Mouse (Mus musculus): ENCODE results near the gene Myh9.

The Myh9 gene

DNA sequence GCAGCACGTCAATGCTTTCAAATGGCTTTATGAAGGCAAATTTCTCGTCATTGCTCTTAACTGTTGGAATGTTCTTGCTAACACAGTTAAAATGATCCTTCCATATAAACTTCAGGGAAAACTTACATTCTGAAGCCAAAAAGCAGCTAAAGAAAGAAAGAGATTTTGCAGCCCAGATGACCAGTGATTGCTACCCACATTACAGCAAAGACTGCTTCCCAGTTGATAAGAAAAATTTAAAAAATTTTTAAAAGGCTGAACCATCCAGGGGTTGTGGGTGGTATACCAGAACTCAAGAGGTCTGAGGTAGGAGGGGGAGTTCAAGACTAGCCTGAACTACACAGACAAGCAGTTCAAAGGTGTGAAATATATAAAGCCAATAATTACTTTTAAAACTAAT lies 1.1 kb upstream of the Myh9 start:
- DNase-seq (ENCODE audit: low spot score): no peak

DNA sequence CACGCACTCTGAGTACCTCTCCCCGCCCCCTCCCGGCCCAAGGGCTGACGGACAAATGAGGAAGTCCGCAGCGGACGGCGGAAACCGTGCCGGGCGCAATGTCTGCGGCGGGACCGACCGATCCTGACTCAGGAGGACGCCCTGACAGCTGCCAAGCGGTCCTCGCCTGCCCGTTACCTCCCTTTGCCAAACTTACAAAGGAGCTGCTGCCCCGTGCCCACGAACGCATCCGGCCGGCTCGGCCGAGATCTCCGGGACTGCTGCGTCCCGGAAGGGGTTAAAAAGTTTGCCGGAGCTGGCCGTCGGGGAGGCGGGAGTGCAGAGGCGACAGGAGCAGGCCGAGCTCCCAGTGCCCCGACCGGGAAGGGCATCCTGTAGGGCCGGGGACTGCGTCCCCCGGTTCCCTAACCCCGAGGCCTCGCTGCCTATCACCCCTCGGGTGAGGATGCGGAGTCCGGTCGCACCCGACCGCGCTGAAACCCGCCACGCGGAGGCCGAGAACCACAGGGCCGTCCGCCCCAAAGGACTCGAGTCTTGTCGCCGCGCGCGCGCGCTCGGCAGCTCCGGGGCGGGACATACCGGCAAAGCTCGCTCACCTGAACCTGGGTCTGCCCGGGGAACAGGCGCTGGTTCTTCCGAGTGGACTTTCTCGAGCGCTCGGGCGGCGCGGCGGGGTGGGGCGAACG lies 471 bp downstream of the Myh9 start:
- DNase-seq (ENCODE audit: low spot score): no peak

DNA sequence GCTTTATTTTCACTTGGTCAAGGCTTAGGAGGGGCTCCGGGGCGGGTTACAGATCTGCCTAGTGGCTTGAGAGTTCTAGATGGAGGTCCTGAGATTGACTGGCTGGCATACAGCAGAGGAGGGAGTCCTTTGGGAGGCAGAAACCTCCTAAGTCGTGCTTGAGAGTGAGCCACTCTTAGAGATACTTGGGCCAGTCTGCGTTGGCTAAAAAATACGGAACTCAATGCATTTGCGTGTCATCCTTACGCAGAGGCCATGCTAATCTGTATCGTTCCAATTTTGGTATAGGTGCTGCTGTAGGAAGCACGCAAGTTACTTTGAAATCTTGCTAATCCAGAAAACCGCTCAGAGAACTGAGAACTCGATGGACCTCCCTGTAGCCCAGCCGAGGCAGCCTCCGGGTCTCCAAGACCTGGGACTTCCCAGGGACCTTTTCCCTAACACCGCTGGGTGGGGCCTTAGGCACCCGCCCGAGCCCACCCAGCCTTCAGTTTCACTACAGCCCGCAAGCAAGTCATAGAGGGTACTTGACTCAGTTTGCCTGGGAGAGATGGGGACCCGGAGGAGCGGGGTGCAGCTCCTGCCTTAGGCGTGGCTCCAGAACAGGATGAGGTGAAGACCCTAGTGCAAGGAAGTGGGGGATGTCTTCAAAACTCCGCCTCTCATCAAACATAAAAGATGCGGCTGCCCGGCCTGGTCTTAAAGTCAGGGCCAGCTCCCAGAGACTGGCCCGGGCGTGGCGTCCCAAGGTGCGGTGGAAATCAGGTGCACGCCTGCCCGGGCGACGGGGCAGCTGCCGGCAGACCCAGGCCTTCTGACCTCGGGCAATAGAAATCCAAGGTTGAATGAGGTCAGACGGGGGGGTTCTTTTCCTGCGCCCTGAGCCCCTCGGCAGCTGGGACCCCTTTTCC lies 1.3 kb downstream of the Myh9 start:
- peak; percentile 75 for DNase-seq (ENCODE audit: low spot score)

DNA sequence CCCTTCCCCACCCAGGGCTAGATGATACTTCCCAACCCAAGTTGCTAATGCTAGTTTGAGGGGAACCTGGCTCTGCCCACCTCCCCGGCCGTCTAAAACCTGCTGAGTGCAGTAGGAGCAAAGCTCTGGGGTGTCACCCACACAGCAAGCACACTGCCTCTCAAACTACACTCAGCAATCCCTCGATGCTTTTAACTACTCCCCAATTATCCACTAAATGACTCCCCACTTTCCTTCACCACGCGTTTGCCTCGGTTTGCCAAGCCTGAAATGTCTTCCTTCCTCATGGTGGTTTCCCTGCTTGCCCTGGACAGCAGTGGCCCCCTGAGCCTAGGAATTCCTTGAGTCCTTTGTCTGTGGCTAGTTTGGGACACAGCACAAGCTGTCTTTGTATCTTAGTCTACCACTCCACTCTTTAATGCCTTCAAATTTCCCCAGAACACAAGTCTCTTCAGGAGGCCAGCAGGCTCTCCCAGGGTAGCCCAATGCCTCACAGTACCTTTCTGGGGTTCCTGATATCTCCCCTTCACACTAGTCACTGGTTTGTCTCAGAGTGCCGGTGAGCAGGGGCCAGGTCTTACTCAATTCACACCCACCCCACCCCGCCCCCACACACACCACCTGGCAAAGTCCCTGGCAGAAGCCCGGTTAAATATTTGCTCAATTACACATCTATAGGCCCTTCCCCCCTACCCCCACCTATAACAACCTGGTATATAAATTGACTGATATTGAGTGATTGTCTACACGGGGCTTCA lies 2.3 kb downstream of the Myh9 start:
- no peak for DNase-seq (ENCODE audit: low spot score)

DNA sequence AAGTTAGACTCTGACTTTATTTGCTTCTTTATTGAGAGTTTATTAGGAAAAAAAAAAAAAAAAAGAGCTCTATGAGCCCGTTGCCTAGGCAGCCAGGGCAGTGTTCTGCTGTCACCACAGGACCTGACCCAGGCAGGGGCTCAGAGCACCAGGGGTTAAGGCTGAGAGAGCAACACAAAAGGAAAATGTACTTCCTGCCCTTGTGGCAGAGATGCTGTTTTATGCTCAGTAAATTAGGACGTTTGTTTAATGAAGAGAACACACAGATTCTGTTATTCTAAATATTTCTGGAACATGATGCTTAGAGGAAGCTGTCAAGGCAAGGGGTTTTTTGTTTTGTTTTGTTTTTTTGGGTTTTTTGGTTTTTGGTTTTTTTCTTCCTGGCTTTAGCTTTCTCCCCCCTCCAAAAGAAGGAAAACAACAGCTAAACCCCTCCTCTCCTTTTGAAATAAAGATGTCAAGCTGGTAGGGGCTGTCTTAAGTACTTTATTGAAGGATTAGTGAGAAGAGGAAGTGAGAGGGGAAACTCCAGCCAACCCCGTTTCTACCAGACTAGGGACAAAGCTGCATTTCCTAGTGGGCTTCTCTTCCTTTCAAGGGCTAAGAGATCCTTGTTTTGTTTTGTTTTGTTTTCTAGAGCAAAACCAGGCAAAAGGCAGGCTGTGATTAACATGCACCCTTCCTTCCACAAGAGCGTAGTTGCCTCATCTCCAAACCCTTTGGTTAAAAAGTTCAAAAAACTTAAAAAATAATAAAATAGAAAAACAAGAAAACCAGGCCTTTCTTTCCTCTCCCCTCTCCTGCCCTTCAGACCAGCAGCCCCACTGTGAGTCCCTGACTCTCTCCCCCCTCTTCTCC lies 3.2 kb downstream of the Myh9 start:
- DNase-seq (ENCODE audit: low spot score): no peak

- no peak for DNase-seq (ENCODE audit: low spot score)
Measured at GRCm38 (mm10) chr15:77837444-77838117, 4.4 kb downstream of the Myh9 start.

DNA sequence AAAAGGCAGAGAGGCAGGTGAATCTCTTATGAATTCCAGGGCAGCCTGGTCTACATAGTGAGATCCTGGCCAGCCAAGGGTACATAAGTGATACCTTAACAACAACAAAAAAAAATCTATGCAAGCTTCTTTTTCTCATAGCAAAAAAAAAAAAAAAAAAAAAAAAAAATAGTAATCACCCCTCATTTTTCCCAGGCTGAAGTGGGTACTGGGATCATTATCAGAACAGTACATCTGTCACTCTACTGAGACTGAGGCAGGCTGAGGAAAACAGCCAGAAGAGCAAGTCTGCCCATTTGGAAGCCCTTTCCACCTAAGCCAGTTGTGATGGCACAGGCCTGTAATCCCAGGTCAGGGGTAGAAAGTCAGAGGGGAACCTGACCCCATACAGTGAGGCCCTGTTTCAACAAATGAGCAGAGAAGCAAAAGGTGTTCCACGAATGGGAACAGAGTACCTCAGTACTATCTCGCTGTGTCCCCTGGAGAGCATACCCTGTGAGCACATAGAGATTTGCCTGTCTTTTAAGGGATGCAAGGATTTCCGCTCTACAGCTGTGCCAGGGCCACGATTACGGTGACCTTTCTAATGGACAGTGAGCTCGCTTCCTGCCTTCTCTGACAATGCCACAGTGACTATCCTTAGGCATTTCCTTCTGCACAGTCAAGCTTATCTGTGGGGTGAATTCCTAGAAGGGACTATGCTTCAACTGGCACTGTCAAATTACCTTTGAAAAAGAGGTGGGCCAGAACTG lies 5.1 kb downstream of the Myh9 start:
- DNase-seq (ENCODE audit: low spot score): no peak

- peak; percentile 68 for DNase-seq (ENCODE audit: low spot score)
Measured at GRCm38 (mm10) chr15:77835930-77836653, 5.9 kb downstream of the Myh9 start.

DNA sequence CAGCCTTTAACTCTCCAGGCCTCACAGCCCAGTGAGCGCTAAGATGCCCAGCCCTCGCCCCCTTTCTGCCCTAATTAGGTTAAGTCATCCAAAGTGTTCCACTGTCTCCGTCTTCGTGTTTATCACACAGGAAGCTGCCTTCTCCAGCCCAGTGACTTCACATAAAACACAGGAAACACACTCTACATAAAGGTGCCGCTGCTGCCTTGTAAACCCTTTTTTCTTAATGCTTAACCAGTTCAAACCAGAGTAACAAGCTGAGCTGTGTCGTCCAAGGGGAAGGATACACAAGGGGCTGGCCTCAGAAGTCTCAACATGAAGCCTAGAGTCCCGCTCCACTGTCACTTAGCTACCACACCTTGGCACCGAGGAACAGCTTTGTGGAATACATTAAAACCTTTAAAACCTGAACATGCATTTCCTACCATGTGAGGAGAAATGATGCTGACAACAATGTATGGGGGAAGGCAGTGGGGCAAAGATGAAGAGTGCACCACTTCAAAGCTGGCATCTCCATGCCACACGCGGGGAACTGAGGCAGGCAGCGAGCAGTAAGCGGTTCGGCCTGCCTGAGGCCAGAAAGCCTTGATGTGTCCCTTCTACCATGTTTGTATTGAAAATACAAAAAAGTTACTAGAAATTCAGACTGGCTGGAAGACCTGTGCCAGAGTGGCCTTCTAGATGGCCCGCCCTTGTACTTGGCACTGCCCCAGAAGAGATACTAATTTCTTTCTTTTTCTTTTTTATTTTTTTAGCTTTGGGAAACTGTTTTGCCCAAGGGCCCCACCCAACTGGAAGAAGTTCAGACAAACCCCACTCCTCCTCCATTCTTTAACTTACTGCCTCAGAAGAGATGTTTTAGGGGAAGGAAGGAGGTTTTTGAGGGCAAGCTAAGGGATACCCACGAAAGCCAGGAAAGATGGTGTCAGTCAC lies 7.4 kb downstream of the Myh9 start:
- no peak for DNase-seq (ENCODE audit: low spot score)

DNA sequence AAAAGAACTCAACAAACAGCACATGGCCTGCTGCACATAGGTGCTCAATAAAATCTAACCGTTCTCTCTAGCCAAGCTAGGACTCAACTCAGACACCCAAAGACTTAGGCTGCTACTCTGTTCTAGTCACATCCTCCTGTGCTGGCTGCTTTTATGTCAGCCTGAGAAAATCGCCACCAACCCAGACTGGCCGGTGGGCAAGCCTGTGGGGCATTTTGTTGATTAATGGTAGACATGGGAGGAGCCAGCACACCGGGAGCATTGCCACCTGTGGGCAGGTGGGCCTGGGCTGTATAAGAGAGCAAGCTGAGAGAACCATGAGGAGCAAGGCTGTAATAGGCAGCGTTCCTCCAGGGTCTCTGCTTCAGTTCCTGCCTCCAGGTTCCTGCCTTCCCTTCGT lies 8.2 kb downstream of the Myh9 start:
- DNase-seq (ENCODE audit: low spot score): no peak

- DNase-seq (ENCODE audit: low spot score): peak; percentile 71
Measured at GRCm38 (mm10) chr15:77833083-77833482, 8.9 kb downstream of the Myh9 start.

GRCm38 (mm10) chr15:77832458-77832904 lies 9.5 kb downstream of the Myh9 start:
- DNase-seq (ENCODE audit: low spot score): no peak

DNA sequence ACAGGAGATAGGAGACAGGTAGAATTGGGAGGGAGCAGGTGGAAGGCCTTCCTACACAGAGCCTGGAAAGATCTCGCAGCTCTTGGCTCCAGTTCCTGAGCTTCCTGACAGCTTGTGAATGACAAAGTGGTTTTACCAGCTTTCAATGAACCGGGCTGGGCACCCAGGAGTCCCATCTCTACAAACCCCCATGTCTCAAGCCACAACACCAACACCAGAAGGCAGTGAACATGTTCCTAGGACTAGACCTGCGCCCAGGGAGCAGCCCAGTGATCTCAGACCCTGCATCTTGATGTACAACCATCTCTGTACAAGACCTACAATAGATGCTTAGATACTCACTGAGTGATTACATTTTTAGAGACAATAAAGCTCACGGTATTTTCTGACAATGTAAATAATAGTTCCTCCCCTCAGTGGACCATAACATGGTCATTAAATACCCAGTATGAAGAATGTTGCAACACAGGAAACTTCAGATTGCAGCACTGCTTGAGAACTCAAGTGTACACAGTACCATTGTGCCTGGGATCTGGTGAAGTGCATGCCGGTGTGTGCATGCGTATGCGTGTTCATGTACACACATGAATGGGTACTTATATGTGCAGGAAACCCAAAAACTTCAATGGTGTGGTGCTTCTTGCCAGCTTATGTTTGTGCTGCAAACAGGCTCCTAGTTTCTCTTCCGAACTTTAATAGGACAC lies 10.1 kb downstream of the Myh9 start:
- DNase-seq (ENCODE audit: low spot score): no peak

- DNase-seq (ENCODE audit: low spot score): no peak
Measured at GRCm38 (mm10) chr15:77831138-77831579, 10.8 kb downstream of the Myh9 start.

DNA sequence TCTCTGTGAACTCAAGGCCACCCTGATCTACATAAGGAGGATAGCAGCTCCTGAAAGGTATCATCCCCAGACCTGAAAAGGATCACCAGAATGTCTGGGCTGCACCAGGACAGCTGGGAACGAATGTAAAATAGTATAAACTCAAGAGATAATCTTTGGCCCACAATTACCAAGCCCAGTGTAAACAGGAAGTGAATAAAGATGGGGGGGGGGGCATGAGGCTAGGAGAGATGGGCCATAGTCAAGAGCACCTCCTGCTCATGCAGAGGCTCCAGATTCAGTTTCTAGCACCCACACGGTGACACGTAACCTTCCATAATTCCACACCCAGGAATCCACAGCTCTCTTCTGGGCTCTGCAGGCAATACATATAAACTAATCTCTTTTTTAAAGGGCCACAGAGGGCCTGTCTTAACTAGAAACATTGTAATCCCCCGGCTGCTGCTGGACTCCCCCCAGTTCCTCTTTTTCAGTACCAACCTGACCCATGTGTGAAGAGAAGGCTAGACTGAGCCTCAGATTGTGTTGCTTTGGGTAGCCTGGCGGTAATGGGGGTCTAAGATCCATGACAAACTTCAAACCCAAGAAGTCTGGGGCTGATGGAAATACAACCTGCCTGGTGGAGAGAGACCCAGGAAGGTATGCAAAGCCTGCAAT lies 11.4 kb downstream of the Myh9 start:
- no peak for DNase-seq (ENCODE audit: low spot score)

- DNase-seq (ENCODE audit: low spot score): no peak
Measured at GRCm38 (mm10) chr15:77829542-77829941, 12.4 kb downstream of the Myh9 start.

- no peak for DNase-seq (ENCODE audit: low spot score)
Measured at GRCm38 (mm10) chr15:77828910-77829309, 13.1 kb downstream of the Myh9 start.

Data from yolk sac, embryonic 10.5 days (tissue).